Mouse (Mus musculus) bone marrow, adult 2 months (tissue): ENCODE measurements around the gene Suv39h1.

Experiments used
- CTCF ChIP-seq: fragments of 200-500 bp; IDR thresholded peaks from 2 replicates; pipeline ENCODE4 v1.5.1; 2011; ENCODE audit warnings: low read length, control low read depth; ENCODE audit not compliant: control insufficient read depth, insufficient read depth
- POLR2A ChIP-seq: fragments of 200-500 bp; IDR thresholded peaks from 2 replicates; pipeline ENCODE4 v1.6.1; 2011; ENCODE audit warnings: low read depth, mild to moderate bottlenecking, control low read depth, low read length, borderline replicate concordance; ENCODE audit not compliant: control insufficient read depth

GRCm38 (mm10) chrX:8095546-8095945, 21.0 kb upstream of the Suv39h1 start:
- TF ChIP-seq CTCF: no peak
- TF ChIP-seq POLR2A: no peak
